Mouse (Mus musculus): ENCODE data around the gene Gfral. TPM values are rescaled to one million over a fixed set of nuclear protein-coding genes. Genes with fewer than 3 reads are reported as not detected.

The Gfral gene
- polyA plus RNA-seq, 1 experiment from 2014 or later: not detected

- H3K4me1 ChIP-seq (ENCODE audit: control insufficient read depth, insufficient read depth, low read length): peaks cover 4% of the 10 kb centered on the region; the same call in 1 of the 2 replicates
- DNase-seq (ENCODE audit: low spot score) (no peak), ATAC-seq (ENCODE audit: low read depth) (no peak)
- H3K4me3 ChIP-seq (ENCODE audit: low read depth, low read length): no peak overlapping the region
- H3K9me3 ChIP-seq (ENCODE audit: control insufficient read depth, low read length): no peaks in the 10 kb centered on the region
- no peak overlapping the region for H3K27ac ChIP-seq (replicated peaks; ENCODE audit: low read depth, low read length)
- no peak overlapping the region for H3K4me2 ChIP-seq (ENCODE audit: low read depth, low read length)
- H3K27me3 ChIP-seq (replicated peaks; ENCODE audit: control insufficient read depth, insufficient read depth, low read length): no peaks in the 10 kb centered on the region
- H3K36me3 ChIP-seq (ENCODE audit: control insufficient read depth, insufficient read depth, low read length): no peaks in the 10 kb centered on the region
- no peak overlapping the region for H3K9ac ChIP-seq (ENCODE audit: low read depth, low read length)
- WGBS: 38% methylated on average over 7 of the region's 7 CpGs
Observed at GRCm38 (mm10) chr9:76234899-76235298, 21.4 kb upstream of the Gfral start.

GRCm38 (mm10) chr9:76230400-76230799 lies 16.9 kb upstream of the Gfral start:
- Histone ChIP-seq H3K4me2 (ENCODE audit: low read depth, low read length) (peak overlapping the region; percentile 20; the same call in 1 of the 2 replicates), H3K27ac (replicated peaks; ENCODE audit: low read depth, low read length) (no peak overlapping the region), H3K36me3 (ENCODE audit: control insufficient read depth, insufficient read depth, low read length) (no peaks in the 10 kb centered on the region), H3K9ac (ENCODE audit: low read depth, low read length) (no peak overlapping the region), H3K27me3 (replicated peaks; ENCODE audit: control insufficient read depth, insufficient read depth, low read length) (no peaks in the 10 kb centered on the region), H3K9me3 (ENCODE audit: control insufficient read depth, low read length) (no peaks in the 10 kb centered on the region), H3K4me3 (ENCODE audit: low read depth, low read length) (no peak overlapping the region), H3K4me1 (ENCODE audit: control insufficient read depth, insufficient read depth, low read length) (no peaks in the 10 kb centered on the region)
- WGBS: 47% methylated on average over 11 of the region's 11 CpGs
- ATAC-seq (ENCODE audit: low read depth): no peak
- peak; percentile 50 for DNase-seq (ENCODE audit: low spot score)

- Histone ChIP-seq H3K4me1 (ENCODE audit: control insufficient read depth, insufficient read depth, low read length) (no peaks in the 10 kb centered on the region), H3K4me2 (ENCODE audit: low read depth, low read length) (no peak overlapping the region), H3K27me3 (replicated peaks; ENCODE audit: control insufficient read depth, insufficient read depth, low read length) (no peaks in the 10 kb centered on the region), H3K9ac (ENCODE audit: low read depth, low read length) (no peak overlapping the region), H3K4me3 (ENCODE audit: low read depth, low read length) (no peak overlapping the region), H3K27ac (replicated peaks; ENCODE audit: low read depth, low read length) (no peak overlapping the region), H3K36me3 (ENCODE audit: control insufficient read depth, insufficient read depth, low read length) (no peaks in the 10 kb centered on the region), H3K9me3 (ENCODE audit: control insufficient read depth, low read length) (no peaks in the 10 kb centered on the region)
- DNase-seq (ENCODE audit: low spot score) (no peak), ATAC-seq (ENCODE audit: low read depth) (no peak)
- WGBS: 55% methylated on average over 4 of the region's 4 CpGs
Observed at GRCm38 (mm10) chr9:76217178-76217975, 3.9 kb upstream of the Gfral start.

- Histone ChIP-seq H3K27me3 (replicated peaks; ENCODE audit: control insufficient read depth, insufficient read depth, low read length) (no peaks in the 10 kb centered on the region), H3K4me2 (ENCODE audit: low read depth, low read length) (no peak overlapping the region), H3K36me3 (ENCODE audit: control insufficient read depth, insufficient read depth, low read length) (no peaks in the 10 kb centered on the region), H3K9ac (ENCODE audit: low read depth, low read length) (no peak overlapping the region), H3K27ac (replicated peaks; ENCODE audit: low read depth, low read length) (no peak overlapping the region), H3K4me3 (ENCODE audit: low read depth, low read length) (no peak overlapping the region), H3K4me1 (ENCODE audit: control insufficient read depth, insufficient read depth, low read length) (no peaks in the 10 kb centered on the region), H3K9me3 (ENCODE audit: control insufficient read depth, low read length) (no peaks in the 10 kb centered on the region)
- WGBS: 58% methylated on average over 4 of the region's 4 CpGs
- no peak for DNase-seq (ENCODE audit: low spot score)
- ATAC-seq (ENCODE audit: low read depth): no peak
Observed at GRCm38 (mm10) chr9:76214678-76215077, 1.2 kb upstream of the Gfral start.

GRCm38 (mm10) chr9:76196917-76197316 lies 16.5 kb downstream of the Gfral start:
- Histone ChIP-seq H3K4me2 (ENCODE audit: low read depth, low read length) (no peak overlapping the region), H3K27me3 (replicated peaks; ENCODE audit: control insufficient read depth, insufficient read depth, low read length) (no peaks in the 10 kb centered on the region), H3K36me3 (ENCODE audit: control insufficient read depth, insufficient read depth, low read length) (no peaks in the 10 kb centered on the region), H3K4me1 (ENCODE audit: control insufficient read depth, insufficient read depth, low read length) (no peaks in the 10 kb centered on the region; the same call in none of the 2 replicates), H3K4me3 (ENCODE audit: low read depth, low read length) (no peak overlapping the region), H3K9me3 (ENCODE audit: control insufficient read depth, low read length) (no peaks in the 10 kb centered on the region), H3K9ac (ENCODE audit: low read depth, low read length) (no peak overlapping the region), H3K27ac (replicated peaks; ENCODE audit: low read depth, low read length) (no peak overlapping the region)
- ATAC-seq (ENCODE audit: low read depth) (no peak), DNase-seq (ENCODE audit: low spot score) (peak; percentile 57)
- WGBS: 44% methylated on average over 4 of the region's 4 CpGs

- DNase-seq (ENCODE audit: low spot score) (peak; percentile 78), ATAC-seq (ENCODE audit: low read depth) (no peak)
- Histone ChIP-seq H3K9ac (ENCODE audit: low read depth, low read length) (no peak overlapping the region), H3K4me2 (ENCODE audit: low read depth, low read length) (no peak overlapping the region), H3K27ac (replicated peaks; ENCODE audit: low read depth, low read length) (no peak overlapping the region), H3K4me1 (ENCODE audit: control insufficient read depth, insufficient read depth, low read length) (no peaks in the 10 kb centered on the region), H3K36me3 (ENCODE audit: control insufficient read depth, insufficient read depth, low read length) (no peaks in the 10 kb centered on the region), H3K4me3 (ENCODE audit: low read depth, low read length) (no peak overlapping the region), H3K27me3 (replicated peaks; ENCODE audit: control insufficient read depth, insufficient read depth, low read length) (no peaks in the 10 kb centered on the region), H3K9me3 (ENCODE audit: control insufficient read depth, low read length) (no peaks in the 10 kb centered on the region)
Observed at GRCm38 (mm10) chr9:76179221-76179620, 34.2 kb downstream of the Gfral start.

- H3K4me2 ChIP-seq (ENCODE audit: low read depth, low read length): no peak overlapping the region
- no peaks in the 10 kb centered on the region for H3K36me3 ChIP-seq (ENCODE audit: control insufficient read depth, insufficient read depth, low read length)
- H3K9me3 ChIP-seq (ENCODE audit: control insufficient read depth, low read length): no peaks in the 10 kb centered on the region
- H3K9ac ChIP-seq (ENCODE audit: low read depth, low read length): no peak overlapping the region
- WGBS: 41% methylated on average over 5 of the region's 5 CpGs
- H3K4me3 ChIP-seq (ENCODE audit: low read depth, low read length): no peak overlapping the region
- no peaks in the 10 kb centered on the region for H3K4me1 ChIP-seq (ENCODE audit: control insufficient read depth, insufficient read depth, low read length)
- H3K27ac ChIP-seq (replicated peaks; ENCODE audit: low read depth, low read length): peak overlapping the region; percentile 46
- H3K27me3 ChIP-seq (replicated peaks; ENCODE audit: control insufficient read depth, insufficient read depth, low read length): no peaks in the 10 kb centered on the region
- DNase-seq (ENCODE audit: low spot score): peak; percentile 90
- no peak for ATAC-seq (ENCODE audit: low read depth)
Observed at GRCm38 (mm10) chr9:76172686-76173295, 40.7 kb downstream of the Gfral start.

GRCm38 (mm10) chr9:76168355-76168754 lies 45.1 kb downstream of the Gfral start:
- Histone ChIP-seq H3K4me1 (ENCODE audit: control insufficient read depth, insufficient read depth, low read length) (no peaks in the 10 kb centered on the region), H3K27me3 (replicated peaks; ENCODE audit: control insufficient read depth, insufficient read depth, low read length) (no peaks in the 10 kb centered on the region), H3K4me3 (ENCODE audit: low read depth, low read length) (no peak overlapping the region), H3K27ac (replicated peaks; ENCODE audit: low read depth, low read length) (no peak overlapping the region), H3K9ac (ENCODE audit: low read depth, low read length) (no peak overlapping the region), H3K9me3 (ENCODE audit: control insufficient read depth, low read length) (no peaks in the 10 kb centered on the region), H3K4me2 (ENCODE audit: low read depth, low read length) (no peak overlapping the region), H3K36me3 (ENCODE audit: control insufficient read depth, insufficient read depth, low read length) (no peaks in the 10 kb centered on the region)
- WGBS: 44% methylated on average over 3 of the region's 3 CpGs
- ATAC-seq (ENCODE audit: low read depth) (no peak), DNase-seq (ENCODE audit: low spot score) (no peak)

GRCm38 (mm10) chr9:76162446-76162845 lies 51.0 kb downstream of the Gfral start:
- no peak for ATAC-seq (ENCODE audit: low read depth)
- H3K4me3 ChIP-seq (ENCODE audit: low read depth, low read length): no peak overlapping the region
- H3K27me3 ChIP-seq (replicated peaks; ENCODE audit: control insufficient read depth, insufficient read depth, low read length): no peaks in the 10 kb centered on the region
- no peaks in the 10 kb centered on the region for H3K9me3 ChIP-seq (ENCODE audit: control insufficient read depth, low read length)
- H3K4me1 ChIP-seq (ENCODE audit: control insufficient read depth, insufficient read depth, low read length): no peaks in the 10 kb centered on the region
- no peak for DNase-seq (ENCODE audit: low spot score)
- no peaks in the 10 kb centered on the region for H3K36me3 ChIP-seq (ENCODE audit: control insufficient read depth, insufficient read depth, low read length)
- no peak overlapping the region for H3K4me2 ChIP-seq (ENCODE audit: low read depth, low read length)
- 46% methylated on average over 8 of the region's 8 CpGs for whole genome bisulfite sequencing
- no peak overlapping the region for H3K9ac ChIP-seq (ENCODE audit: low read depth, low read length)
- no peak overlapping the region for H3K27ac ChIP-seq (replicated peaks; ENCODE audit: low read depth, low read length)

Measured in embryonic facial prominence, embryonic 14.5 days (tissue).